Mouse (Mus musculus): ENCODE results near the gene Tuba1a. TPM values are rescaled to one million over a fixed set of nuclear protein-coding genes. Genes with fewer than 3 reads are reported as not detected.
"Not testable (repeated sequence)": the region's sequence is repeated elsewhere in the genome, so short reads cannot be mapped to it uniquely, and the experiment has no call there.

The Tuba1a gene
- polyA plus RNA-seq, 2 experiments from 2014 or later, result 243 to 273 TPM

DNA sequence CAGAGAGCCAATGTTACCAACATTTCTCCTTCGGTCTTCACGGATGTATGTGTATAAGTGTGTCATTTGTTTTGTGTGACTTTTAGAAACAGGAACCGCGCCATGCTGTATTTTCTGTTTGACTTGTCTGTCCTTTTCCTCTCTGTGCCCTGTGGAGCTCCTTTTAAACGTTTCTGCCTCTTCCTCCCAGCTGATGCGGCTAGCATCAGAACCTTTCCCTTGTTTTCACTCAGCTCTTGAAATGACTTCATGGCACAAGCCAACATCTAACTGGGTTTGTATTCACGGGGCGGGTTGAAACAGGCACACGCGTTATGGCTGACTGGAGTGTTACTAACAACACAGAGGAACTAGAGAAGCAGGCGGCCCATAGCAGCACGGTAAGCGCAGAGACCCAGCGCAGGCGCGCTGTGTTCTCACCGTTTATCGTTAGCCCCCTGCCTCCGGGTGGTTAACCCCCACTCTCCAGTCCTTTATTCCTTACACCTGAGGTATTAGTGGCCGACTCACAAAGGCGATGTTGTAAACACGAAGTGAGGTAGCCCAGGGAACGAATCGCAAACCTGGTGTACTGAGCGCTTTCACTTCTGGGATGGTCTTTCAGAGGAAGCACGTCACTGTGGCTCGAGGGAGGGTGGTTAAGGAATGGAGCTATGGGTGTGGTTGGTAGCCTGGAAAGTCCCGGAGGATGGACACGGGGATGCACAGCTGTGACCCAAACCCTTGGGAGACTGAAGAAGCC, 31.9 kb upstream of the Tuba1a start:
- peak; percentile 96 for ATAC-seq

DNA sequence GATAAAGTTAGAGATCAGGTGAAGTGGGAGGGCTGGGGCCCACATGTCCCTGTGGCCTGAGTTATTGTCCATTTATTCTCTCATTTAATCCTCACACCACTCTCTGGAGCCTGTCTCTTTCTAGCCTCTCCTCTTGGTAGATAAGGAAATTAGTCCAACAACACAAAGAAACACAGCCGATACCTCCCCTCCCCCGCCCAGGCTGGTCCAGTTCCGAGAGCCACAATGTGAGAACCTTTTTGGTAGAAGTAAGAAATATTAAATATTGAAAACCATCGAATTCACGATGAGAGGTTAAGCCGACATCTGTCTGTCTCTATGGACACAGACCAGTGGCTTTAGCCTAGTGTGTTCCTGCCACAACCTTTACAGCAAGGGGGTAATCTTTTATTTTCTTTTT, 31.2 kb upstream of the Tuba1a start:
- ATAC-seq, result no peak

DNA sequence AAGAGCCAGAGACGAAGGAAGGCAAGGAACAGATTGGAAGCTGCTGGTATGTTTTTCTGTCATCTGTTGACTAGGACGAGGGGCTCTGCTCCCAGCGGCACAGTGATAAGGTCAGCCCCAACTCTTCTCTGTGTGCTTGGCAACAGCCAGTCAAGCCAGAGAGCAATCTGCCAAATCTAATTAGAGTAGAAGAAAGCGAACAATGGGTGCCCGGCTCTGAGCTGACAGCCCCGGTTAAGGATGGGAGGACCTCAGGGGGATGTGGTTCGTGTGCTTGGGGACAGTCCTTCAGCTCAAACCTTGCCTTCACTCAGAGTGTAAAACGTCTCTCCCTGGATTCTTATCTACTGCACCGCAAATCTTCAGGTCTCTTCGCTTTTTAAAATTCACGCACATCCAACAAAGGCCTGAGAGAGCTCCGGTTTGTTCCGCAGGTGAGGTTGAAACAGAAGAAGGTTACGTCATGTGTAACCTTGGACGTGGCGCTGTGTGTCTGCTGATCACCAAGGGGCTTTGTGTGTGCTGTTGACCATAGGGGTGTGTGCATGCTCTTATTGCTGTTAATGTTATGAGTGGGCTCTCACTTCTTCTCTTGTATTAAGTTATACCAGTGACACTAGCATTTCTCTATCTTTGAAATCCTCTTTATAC, 30.1 kb upstream of the Tuba1a start:
- ATAC-seq, result no peak

DNA sequence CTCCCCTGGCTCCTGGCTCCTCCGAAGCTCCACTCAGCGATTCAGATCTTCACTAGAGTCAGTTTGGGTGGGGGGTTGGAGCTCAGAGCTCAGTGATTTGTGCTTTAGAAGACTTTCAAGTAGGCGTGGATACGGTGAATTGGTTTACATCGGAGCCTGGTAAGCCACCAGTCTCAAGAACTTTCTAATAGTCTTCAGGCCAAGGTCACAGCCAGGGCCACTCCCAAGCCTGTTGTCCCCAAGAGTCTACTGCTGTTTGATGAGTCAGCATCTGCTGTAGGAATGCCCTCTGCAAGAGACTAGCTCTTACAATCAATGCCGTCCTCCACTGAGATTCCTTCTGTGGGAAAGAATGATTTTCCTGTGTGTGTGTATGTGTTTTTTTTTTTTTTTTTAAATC, 28.6 kb upstream of the Tuba1a start:
- no peak for ATAC-seq

DNA sequence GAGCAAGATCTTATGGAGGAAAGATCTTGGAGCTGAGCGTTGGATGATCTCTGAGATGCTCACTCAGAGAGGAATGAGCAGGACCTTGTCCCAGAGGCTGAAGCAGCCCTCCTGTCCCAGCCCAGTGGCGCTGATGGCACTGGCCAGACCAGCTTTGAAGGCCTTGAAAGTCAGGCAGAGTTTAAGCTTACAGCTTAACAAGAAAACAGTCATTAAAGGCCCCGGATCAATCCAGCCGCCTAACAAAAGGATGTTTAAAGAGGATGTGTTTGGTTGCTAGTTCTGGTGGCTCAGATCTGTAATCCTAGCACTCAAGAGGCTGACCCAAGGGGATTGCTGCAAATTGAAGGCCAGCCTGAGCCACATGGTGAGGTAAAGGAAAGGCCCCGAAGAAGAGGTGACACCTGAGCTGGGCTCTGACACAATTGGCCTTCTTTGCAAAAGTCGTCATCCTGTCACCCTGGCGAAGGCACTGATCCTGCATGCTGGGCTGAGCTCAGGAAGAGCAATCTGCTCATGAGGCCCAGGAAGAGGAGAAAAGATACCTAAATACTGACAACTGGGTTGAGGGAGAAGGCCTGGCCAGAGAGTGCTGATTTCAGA, 26.6 kb upstream of the Tuba1a start:
- no peak for ATAC-seq

DNA sequence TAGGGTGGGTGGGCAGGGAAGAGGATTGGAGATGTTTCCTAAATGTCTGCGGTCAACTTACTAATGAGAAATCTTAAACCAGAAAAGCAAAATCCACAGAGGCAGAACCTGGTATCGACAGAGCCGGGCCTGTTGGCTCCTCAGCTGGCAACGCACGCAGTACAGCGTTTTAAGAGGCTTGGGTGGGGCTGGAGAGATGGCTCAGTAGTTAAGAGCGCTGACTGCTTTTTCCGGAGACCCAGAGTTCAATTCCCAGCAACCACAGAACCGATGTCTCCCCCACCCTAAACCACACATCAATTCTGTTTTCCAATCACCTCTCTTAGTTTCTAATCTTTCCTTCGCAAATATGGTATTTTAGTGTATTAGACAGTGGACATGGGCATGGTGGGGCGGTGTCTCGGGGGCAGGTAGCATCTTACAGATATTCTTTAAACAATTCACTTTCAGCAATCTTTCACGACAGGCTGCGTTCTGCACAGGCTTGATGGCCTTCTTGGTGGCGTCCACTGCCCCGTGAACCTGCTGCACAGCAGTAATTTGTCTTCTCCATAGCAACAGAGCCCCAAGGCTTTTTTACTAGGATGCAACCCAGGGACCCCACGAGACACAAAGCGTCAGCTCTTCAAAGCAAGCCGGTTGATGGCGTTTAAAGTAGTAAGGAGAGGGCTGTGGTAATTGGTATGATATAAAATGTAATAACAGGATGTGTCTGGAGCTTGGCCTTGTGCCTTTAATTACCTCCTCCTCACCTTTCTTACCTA, 25.1 kb upstream of the Tuba1a start:
- ATAC-seq, result no peak

DNA sequence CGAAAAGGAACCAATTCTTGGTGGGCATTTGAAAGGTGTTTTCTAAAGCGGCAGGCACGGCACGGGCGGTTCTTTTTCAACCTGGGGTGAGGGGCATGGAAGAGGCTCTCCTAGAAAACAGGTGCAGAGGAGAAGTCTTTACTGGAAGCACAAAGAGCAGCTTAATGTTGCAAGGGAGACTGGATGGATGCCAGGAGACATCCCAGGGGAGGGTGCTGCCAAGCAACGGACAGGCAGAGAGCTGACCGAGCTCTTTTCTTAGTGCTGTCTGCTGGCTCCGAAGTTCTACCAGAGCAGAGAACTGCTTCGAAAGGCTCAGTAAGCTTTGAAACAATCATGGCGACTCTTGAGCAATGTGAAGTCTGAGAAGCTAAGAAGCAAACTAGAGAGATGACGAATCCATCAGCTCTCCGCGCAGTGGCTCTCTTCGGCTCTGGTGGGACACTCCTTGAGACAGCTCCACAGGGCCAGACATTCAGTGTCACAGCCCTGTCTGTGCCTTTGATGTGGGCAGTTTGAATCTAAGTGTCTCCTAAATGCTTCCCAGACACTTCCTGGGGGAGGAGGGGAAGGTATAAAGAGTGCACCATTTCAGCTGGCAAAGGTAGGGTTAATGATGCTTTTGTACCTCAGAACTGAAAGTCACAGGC, 24.4 kb upstream of the Tuba1a start:
- no peak for ATAC-seq

DNA sequence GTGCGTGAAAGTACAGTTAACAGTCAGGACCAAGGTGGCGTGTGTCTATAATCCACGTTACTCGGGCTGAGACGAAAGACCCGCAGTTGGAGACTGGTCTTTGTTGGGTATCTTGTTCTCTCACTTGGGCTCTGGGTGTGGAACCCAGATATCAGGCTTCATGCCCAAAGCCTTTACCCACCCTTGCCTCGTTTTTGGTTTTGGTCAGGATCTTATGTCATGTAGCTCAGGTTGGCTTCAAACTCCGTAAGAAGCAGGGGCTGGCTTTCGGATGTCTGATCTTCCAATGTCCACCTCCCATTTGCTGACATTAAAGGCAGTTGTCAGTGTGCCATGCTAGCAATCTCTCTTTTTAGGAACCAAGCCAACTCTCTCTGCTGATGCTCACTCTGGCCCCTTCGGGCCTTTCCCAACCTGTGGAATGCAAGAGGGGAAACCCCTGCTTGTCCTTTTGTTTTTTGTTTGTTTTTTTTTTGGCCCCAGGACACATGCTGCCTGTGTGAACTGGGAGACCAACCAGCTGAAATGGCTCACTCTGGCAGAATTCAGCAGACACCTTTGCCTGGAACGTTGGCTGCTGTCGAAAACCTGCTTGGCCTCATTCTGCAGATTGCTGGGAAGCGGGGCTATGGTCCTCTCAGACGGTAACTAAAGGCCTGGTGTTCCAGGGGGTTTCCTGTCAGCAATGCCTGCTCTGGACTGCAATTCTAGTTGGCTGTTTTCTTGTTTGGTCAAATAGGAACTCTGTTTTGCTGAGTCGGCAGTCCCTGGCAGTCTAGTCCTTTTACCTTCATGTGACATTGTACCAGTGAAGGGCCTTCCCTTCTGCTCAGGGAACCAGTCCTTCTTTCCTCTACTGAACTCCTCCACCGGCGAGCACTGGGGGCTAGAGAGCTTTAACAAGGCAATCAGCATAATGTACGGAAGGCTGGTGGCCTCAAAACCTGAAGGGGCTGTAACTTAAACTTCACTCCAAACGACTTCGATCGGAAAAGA, 23.6 kb upstream of the Tuba1a start:
- ATAC-seq, result no peak

DNA sequence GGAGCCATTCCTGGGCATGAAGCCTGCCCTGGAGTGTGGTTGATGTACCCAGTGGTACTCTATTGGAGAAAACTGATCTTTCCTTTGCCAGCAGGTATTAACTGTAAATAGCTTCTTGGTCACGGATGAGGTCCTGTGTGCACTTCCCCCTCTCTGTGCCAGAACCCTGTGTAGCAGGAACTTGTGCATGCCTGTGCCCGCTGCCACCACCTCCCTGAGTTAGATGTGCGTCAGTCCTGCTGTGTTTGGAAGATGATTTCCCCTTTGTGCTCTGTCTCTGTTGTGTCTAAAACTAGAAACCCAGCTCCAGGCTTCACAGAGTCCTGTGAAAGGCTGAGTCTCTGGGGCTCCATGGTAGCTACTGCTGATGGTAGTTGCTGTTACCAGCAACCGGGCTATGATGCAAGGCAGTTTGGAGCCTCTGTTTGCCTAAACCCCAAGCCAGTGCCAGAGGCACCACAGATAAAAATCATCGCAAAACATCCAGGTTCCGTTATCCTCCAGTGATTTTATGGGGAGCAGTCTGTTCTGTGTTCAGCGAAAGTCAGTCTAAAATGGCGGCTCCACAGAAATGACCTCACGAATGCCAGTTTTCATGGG, 19.6 kb upstream of the Tuba1a start:
- ATAC-seq, result no peak

DNA sequence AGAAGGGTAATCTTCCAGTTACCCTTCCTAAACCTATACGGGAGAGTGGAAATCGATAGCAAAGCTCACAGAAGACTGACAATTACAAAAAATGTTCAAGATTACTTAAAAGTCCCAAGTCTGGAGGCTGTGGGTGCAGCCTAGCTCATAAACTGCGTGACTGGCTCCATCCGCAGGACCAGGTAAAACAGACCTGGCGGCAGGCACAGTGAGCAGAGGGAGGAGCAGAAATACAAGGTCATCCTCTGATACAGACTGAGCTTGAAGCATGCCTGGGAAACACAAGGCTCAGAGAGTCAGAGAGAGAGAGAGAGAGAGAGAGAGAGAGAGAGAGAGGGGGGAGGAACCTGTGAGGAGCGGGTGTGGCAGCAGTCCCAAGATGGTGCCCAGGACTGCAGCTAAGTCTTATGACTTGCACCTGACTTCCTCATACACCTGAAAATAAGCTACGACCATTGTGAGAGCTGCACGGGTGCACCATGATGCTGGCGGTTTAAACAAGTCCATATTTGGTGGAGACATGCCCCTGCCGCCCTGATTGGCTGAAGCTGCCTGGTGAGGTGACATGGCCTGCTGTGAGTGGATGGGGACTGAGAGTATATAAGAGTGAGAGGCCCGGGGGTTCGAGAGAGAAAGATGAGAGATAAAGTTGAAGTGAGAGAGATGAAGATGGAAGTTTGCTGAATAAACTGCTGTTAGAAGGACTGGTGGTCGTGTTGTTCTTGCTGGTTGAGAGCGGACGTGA, 18.2 kb upstream of the Tuba1a start:
- ATAC-seq, result not testable (repeated sequence)

DNA sequence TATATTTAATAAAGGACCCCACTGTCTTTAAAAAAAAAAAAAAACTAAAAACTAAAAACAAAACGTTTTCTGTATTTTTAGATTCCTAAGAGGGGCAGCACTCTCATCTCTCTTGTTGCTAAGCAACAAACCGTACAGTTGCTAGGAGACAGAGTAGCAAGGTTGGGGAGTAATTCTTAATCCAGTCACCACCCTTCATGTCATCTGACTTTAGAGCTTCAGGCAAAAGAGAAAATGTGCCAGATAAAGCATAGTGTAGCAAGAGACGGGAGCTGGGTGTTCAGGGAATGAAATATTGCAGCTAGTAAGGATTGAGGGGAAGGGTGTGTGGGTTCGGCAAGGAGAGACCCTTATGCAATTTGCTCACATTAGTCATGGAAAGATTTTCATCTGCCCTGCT, 17.6 kb upstream of the Tuba1a start:
- no peak for ATAC-seq

DNA sequence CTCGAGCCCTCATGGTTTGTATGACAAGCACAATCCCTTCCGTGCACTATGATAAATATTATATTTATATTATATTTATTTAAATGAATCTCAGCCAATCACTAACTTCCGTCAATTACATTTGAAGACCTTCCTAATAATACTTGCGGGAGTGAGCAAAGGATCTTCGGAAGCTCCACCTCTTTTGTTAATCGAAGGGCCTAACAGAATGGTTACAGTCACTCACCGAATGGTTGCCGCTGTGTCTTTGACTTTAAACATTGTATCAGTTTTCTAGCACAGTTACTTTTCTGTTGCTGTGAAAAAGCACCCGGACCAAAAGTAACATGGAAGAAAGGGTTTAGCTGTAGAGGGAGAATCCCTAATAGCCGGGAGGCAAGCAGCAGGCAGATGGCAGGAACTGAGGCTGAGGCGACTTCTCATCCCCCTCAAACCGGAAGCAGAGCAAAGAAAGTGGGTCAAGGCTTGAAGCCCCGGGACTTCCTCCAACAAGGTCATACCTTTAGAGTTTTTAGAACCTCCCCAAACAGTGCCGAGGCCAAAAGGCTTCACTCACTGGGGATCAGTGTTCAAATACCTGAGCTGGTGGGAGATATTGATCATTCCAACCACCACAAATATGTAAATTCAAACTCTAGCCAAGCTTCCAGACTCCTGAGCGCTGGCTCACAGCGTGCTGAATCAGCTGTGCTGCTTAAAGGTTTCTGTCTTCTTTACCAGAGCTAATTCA, 16.0 kb upstream of the Tuba1a start:
- peak; percentile 57 for ATAC-seq

DNA sequence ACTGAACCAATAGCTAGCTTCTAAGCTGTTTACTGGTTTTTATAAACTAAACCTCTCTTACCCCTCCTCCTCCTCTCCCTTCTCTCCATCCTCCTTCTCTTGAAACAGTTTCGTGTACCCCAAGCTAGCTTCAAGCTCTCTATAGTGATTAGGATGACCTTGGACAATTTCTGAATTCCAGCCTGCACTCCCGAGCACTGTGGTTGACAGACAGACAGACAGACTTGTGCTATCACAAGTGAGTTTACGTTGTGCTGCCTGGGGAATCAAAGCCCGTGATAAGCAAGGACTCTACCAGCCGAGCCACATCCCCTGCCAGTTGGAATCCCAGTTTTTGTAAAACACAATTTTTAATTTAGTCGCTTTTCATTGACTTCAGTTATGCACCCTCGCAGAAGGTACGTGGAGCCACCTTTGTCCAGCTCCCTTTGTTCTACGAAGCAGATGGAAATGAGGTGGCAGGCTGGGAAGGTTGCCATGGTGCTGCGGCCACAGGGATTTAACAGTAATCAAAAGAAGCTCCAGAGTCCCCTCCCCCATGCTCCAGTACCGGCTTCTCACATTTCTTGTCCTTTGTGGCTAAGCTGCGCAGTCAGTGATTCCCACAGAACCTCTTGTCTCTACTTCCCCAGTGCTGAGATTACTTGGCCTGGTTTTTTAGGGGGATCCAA, 15.3 kb upstream of the Tuba1a start:
- no peak for ATAC-seq

DNA sequence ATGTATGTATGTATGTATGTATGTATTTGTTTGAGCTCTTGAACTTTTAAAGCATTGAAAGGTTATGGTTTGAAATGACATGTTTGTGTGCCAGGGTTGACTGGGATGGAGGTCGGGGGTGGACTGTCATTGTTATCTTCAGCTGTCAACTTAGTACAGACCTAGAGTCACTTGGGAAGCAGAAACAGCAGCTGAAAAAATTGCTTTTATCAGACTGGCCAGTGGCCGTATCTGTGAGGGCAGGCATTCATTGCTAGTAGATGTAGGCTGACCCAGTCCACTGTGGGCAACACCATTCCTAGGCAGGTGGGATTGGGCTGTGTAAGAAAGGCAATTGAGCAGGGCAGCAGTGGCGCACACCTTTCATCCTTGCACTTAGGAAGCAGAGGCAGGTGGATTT, 6.0 kb upstream of the Tuba1a start:
- ATAC-seq, result no peak

DNA sequence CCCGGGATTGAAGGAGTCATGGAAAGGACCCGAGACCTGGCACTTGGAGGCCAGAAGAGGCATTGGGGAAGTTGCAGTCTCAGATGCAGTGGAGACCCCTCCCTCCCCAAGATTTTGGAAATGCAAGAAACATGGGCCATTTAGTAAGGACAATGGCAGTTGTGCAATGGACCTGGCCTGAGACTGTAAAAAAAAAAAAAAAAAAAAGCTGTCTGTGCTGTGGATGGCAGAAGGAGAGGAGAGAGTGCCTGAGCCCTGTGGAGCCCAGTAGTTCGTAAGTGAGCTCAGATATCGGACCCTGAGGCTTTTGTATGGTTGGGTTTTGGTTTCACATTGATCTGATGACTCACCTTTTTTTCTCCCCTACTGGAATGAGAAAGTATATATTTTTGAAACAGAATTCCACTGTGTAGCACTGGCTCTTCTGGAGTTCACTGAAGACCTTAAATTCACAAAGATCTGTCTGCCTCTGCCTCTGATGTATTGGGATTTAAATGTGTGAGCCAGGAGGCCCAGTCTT, 5.5 kb upstream of the Tuba1a start:
- no peak for ATAC-seq

DNA sequence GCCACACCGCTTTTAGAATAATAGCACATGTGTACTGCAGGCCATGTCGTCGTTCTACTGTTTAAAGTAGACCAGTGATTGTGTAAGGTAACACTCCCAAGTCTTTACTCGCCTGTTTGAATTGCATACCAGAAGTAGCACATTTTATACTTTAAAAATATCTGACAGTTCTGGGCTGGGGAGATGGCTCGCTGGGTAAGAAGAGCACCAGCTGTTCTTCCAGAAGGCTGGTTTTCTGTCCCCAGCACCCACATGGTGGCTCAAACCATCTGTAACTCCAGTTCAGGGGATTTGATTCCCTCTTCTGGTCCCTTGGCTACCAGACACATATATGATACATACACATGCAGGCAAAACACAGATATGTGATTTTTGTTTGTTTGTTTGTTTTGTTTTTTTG, 4.0 kb upstream of the Tuba1a start:
- ATAC-seq, result no peak

DNA sequence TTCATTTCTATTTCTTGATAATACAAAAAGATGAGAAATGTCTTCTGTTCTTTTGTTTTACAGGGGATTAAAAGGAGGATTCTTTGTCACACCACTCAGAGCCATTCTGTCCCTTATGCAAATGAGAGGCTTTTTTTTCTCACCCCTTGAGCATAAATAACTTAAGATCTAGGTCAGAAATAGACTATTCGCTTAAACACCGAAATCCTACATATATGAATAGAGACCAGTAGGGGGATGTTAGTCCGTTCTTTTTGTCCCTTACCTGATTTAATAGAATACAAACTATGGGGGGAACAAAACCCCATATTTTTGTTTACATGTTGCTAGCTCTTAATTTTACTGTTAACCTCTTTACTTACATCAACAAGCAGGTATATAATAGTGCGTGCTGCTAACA, 2.5 kb upstream of the Tuba1a start:
- ATAC-seq, result no peak

DNA sequence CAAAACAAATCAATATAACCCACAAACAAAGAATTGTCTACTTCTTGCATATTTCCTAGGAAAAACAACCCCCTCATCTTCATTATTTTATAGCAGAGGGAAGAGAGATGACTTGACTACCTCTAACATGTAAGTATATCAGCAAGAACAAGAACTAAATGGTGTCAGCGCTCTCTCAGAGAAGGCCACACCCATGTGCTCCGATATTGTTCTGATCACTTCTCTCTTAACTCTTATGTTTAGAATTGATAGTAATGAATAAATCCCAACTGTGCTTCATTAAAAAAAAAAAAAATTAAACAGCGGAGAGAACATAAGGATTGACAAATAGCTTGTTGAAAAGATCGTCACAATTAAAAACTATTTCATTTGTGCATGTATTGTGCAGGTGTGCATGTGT, 1.8 kb upstream of the Tuba1a start:
- no peak for ATAC-seq

Data from activated CD4-positive, CD25-positive, alpha-beta regulatory T cell, adult 4 months (primary cell).